Comparison of ENCODE assay signal across 23 mouse cellular contexts in genomic region chr11:52602796-52603195, GRCm38 (mm10).
A peak's percentile ranks its signal among the peaks of the same experiment; 100 is the strongest.
DNase-seq lines count a peak whose midpoint lies in the region; ATAC-seq lines count a peak whose summit lies in the region.
"Had no signal": no experiment of that assay in that cellular context is flagged by ENCODE, and none has a peak within 500 bp of the region (broad histone marks: within the 10 kb centered on the region; RNA-seq: fewer than 3 reads in every experiment).

No protein-coding gene starts in this region.

- no peaks in the 10 kb centered on the region; the same call in 1 of the 2 replicates for H3K27me3 ChIP-seq in midbrain, embryonic 16.5 days (ENCODE audit: control insufficient read depth, insufficient read depth, low read depth, low read length)
- H3K27me3 ChIP-seq: embryonic facial prominence, embryonic 13.5 days; forebrain, embryonic 12.5 days; heart, embryonic 15.5 days; intestine, embryonic 15.5 days had no signal

- no peak overlapping the region for H3K4me2 ChIP-seq in midbrain, embryonic 16.5 days (ENCODE audit: low read length)
- H3K4me2 ChIP-seq: embryonic facial prominence, embryonic 13.5 days; forebrain, embryonic 12.5 days; heart, embryonic 11.5 days; heart, embryonic 15.5 days; hindbrain, embryonic 14.5 days; intestine, embryonic 15.5 days had no signal

- WGBS in midbrain, embryonic 16.5 days = 81% methylated on average over 5 of the region's 5 CpGs

- H3K4me1 ChIP-seq in midbrain, embryonic 16.5 days (ENCODE audit: control insufficient read depth, insufficient read depth, low read length) = no peaks in the 10 kb centered on the region
- H3K4me1 ChIP-seq: forebrain, embryonic 12.5 days; intestine, embryonic 15.5 days had no signal

- H3K9ac ChIP-seq in midbrain, embryonic 16.5 days (ENCODE audit: low read depth, low read length) = no peak overlapping the region
- H3K9ac ChIP-seq: embryonic facial prominence, embryonic 13.5 days; forebrain, embryonic 12.5 days; heart, embryonic 15.5 days; hindbrain, embryonic 14.5 days; intestine, embryonic 15.5 days had no signal

- H3K27ac ChIP-seq in midbrain, embryonic 16.5 days (ENCODE audit: low read length) = no peak overlapping the region
- H3K27ac ChIP-seq: embryonic facial prominence, embryonic 13.5 days; forebrain, embryonic 12.5 days; heart, adult 2 months; heart, embryonic 15.5 days; hindbrain, embryonic 10.5 days; hindbrain, embryonic 14.5 days; intestine, embryonic 15.5 days had no signal

- H3K9me3 ChIP-seq in midbrain, embryonic 16.5 days (replicated peaks; ENCODE audit: control insufficient read depth, low read length, poor library complexity, severe bottlenecking) = no peaks in the 10 kb centered on the region
- H3K9me3 ChIP-seq: forebrain, embryonic 12.5 days; G1E; hindbrain, embryonic 10.5 days; intestine, embryonic 15.5 days had no signal

- no peak for ATAC-seq in midbrain, embryonic 16.5 days
- ATAC-seq in erythroblast, adult 5-6 weeks (replicated peaks; ENCODE audit: low FRiP score, poor library complexity, severe bottlenecking) = no peak
- ATAC-seq: CD4-positive, CD25-positive, alpha-beta regulatory T cell, adult 4 months; forebrain, embryonic 16.5 days; intestine, embryonic 15.5 days had no signal

- no peak overlapping the region for H3K4me3 ChIP-seq in midbrain, embryonic 16.5 days (ENCODE audit: low read depth, low read length)
- H3K4me3 ChIP-seq: embryonic facial prominence, embryonic 13.5 days; erythroblast, embryonic 14.5 days; forebrain, embryonic 12.5 days; heart, adult 2 months; heart, embryonic 15.5 days; hindbrain, embryonic 10.5 days; intestine, embryonic 15.5 days had no signal

- no peaks in the 10 kb centered on the region for H3K36me3 ChIP-seq in midbrain, embryonic 16.5 days (ENCODE audit: control insufficient read depth, insufficient read depth, low read length)
- H3K36me3 ChIP-seq: embryonic facial prominence, embryonic 13.5 days; forebrain, embryonic 12.5 days; G1E; heart, embryonic 15.5 days; hindbrain, embryonic 10.5 days; intestine, embryonic 15.5 days had no signal

- DNase-seq in adrenal gland, adult (ENCODE audit: inconsistent age in 2 of 2, low spot score in 1 of 2) = peak; percentile 57 to 78
- DNase-seq in adrenal gland, adult 18-20 months (ENCODE audit: low spot score in 2 of 2) = no peak
- peak; percentile 8 for DNase-seq in ovary, adult 18-20 months (ENCODE audit: low spot score)
- DNase-seq in ovary, postnatal 14 days (ENCODE audit: low spot score) = no peak
- DNase-seq in adrenal gland, postnatal 25 days = peak; percentile 40
- DNase-seq: B cell, adult 2 months; cerebellum, adult 9-10 months; gastrocnemius, postnatal 10 days; heart, adult 2 months; heart, postnatal 14 days had no signal

Comparison
In these comparisons a context has a peak if more than half of its experiments do, and no peak if none do; other contexts are left out.
1. DNase-seq: peak in adrenal gland, adult (2 of 2), ovary, adult 18-20 months (single experiment) and adrenal gland, postnatal 25 days (single experiment); none in adrenal gland, adult 18-20 months (0 of 2) and ovary, postnatal 14 days (single experiment).